Mouse (Mus musculus) erythroid progenitor cell, adult 5-6 weeks (primary cell): ENCODE results near the gene Thg1l. TPM values are rescaled to one million over a fixed set of nuclear protein-coding genes. Genes with fewer than 3 reads are reported as not detected.

Source experiments
- ATAC-seq: replicated peaks from 2 replicates; pipeline ENCODE4 v1.8.0; 2016; ENCODE audit warnings: moderate number of reproducible peaks, mild to moderate bottlenecking, moderate TSS enrichment, inconsistent platforms; ENCODE audit not compliant: poor library complexity, low FRiP score, severe bottlenecking
- total RNA-seq, 2 experiments: library from RNA; stranded (forward) in 1 of 2; stranded (reverse) in 1 of 2; fragments of 150-400 nt in 1 of 2; fragments of 186-747, 209-891 nt in 1 of 2; gene quantifications; 2 replicates each; pipeline versions ENCODE4 v1.2.3 to v1.2.4; 2015 to 2017; ENCODE audit warnings: low replicate concordance in 2 of 2

The Thg1l gene
- total RNA-seq, 2 experiments from 2014 or later, result 1.5 to 1.7 TPM

- ATAC-seq, result no peak
Measured at GRCm38 (mm10) chr11:45932771-45933170, 22.5 kb downstream of the Thg1l start.

DNA sequence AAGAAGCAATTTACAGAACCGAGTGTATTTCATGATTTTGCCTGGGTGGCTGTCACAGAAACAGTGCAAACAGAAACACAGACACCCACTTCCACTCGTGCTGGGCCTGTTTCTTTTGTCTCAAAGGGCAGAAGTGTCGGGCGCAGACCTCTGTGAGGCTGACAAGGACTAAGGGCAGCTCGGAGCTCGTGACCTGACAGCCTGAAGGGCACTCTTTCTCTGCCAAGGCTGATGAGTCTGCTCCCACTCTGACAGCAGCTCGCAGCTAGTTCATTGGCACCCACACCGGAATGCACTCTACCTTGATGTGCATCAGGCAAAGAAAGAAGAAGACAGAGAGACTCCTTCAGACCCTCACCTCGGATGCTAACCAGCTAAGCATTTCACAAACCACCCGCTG is 25.8 kb downstream of the Thg1l start:
- ATAC-seq, result no peak

- no peak for ATAC-seq
Measured at GRCm38 (mm10) chr11:45927456-45927855, 27.8 kb downstream of the Thg1l start.

GRCm38 (mm10) chr11:45926640-45927082 is 28.6 kb downstream of the Thg1l start:
- peak; percentile 94 for ATAC-seq

DNA sequence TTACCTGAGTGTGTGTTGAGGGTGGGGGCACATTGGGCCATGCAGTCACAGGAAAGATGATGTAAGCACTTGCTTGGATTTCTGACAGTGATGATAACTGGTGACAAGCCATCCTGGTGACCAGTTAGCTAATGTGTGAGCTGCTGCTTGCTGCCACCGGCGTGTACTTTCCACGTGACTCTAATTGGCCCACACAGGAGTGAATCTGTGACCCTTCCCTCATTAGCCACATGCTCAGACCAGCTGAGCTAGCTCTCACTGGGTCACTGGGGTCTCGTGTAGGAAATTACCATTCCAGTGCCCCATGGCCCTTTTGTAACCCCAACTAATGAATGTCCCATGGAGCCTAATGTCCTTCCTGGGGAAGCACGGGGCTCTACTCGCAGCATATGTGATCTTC is 29.9 kb downstream of the Thg1l start:
- no peak for ATAC-seq

DNA sequence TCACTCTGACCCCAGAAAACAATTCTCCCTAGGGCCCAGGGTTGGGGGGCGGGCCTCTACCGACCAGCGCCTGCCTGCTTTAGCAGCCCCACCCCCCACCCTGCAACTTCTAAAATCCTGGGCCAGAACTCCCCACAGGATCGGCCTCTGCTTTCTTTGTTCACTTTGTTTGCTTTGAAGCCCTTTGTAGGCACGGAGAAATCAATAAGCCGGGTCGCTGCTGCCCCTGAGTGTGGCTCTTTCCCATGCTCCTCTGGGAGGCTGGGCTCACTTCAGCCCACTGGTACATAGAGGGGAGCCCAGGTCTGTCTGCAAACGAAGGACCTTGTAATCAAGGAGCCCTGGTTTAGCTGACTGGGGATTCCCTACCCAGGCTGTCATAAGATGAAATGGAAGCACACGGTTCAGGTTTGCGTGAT is 33.8 kb downstream of the Thg1l start:
- no peak for ATAC-seq

DNA sequence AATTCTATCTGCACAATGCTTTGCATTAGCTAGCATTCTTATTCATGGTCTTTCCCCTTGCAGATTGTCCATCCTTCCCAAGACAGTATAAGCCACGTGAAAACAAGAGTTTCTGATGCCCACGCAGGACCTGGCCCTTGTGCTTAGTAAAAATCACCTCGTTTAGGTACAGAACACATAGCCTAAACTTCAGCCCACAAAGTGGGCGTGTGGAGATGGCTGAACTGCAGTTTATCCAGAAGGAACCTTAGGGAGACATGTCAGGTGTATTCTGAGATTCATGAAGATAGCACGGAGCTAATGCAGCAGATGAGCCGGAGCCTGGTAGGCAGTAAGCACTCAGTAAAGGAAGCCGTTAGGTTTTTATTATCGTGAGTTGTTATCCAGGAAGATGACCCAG is 34.3 kb downstream of the Thg1l start:
- no peak for ATAC-seq

DNA sequence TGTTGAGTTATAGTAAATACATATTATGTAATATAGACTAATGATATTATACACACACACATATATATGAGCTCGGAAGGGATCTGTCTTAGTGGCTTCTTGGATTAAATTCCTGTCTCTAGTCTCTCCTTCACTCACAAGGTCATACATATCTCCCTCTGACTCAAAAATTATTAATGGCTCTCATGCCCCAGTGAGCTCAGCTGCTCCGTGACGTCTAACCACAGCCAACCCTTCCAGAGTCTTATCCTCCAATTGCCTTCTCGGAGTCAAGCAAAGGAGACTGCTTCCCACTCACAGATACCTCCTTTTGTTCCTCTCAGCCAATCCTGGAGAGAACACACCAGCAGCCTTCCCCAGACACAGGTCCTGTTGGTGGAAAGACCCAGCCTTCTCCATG is 36.5 kb downstream of the Thg1l start:
- no peak for ATAC-seq

DNA sequence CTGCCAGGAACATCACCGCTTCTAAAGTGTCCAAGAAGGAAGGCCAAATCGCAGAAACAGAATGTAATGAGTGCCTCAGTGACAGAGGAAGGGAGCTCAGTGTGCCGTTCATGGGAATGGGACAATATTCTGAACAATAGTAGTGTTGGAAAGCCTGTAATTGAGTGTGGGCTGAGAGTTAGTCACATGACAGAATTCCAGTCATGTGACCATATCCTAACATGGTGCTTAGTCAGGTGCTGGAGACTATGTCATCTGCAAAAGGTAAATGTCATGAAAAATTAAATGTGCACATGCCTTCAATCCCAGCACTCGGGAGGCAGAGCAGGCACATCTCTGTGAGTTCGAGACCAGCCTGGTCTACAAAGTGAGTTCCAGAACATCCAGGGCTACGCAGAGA is 37.3 kb downstream of the Thg1l start:
- ATAC-seq, result no peak

GRCm38 (mm10) chr11:45916196-45916595 is 39.1 kb downstream of the Thg1l start:
- no peak for ATAC-seq

DNA sequence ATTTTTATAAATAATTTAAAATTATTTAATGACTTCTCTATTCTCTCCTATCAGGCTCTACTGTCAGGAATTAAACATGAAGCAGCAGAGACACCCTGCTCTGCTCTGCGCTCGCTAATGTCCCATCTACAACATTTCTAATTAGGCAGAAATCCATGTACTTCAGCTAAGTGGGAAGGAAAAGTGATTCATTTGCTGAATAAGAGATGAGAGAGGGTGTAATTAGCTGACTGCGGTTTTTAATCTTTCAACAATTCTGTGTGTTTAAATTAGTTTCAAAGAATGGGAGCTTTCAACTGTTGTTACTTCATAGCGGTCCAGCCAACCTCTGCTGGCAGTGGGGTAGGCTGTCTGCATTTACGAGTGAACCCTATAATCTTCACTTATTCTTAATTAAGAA is 44.6 kb downstream of the Thg1l start:
- ATAC-seq, result no peak

- ATAC-seq, result no peak
Measured at GRCm38 (mm10) chr11:45908894-45909293, 46.4 kb downstream of the Thg1l start.

DNA sequence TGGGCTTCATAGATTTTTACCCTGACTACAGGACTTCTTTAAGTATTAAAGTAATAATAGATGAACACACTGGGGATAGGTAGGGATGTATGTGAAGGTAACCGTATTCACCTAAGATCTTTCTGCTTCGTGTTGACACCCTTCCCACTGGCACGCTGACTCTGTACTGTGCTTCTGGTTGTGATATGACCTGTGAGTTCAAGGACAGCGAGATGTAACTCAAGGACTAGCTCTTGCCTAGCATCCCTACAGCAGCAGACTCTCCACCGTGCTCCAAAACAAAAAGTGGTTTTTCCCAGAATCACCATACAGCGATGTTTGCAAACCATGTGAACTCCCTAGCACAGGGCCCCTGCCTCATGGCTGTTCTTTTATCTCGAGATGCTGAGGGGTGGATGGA is 47.2 kb downstream of the Thg1l start:
- ATAC-seq, result no peak

DNA sequence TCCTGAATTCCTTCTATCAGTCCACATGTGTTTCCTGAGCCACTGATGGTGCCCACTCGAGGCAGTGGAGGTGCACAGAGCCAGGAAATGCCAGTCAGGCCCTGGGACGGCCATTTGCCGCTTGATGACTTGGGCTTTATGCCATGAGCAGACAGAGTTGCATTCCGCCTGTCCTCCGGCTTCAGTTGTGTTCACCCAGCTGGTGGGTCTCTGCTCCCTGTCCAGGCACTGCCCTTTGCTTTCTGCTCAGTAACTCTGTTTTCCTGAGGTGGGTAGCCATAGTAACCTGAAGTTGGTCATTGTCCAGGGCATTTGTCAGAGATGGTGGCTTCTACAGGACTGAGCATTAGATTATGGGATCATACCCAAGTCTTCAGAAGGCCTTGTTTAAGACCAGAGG is 48.0 kb downstream of the Thg1l start:
- ATAC-seq, result no peak

- ATAC-seq, result peak; percentile 52; the same call in 1 of the 2 replicates
Measured at GRCm38 (mm10) chr11:45906109-45906786, 49.0 kb downstream of the Thg1l start.

DNA sequence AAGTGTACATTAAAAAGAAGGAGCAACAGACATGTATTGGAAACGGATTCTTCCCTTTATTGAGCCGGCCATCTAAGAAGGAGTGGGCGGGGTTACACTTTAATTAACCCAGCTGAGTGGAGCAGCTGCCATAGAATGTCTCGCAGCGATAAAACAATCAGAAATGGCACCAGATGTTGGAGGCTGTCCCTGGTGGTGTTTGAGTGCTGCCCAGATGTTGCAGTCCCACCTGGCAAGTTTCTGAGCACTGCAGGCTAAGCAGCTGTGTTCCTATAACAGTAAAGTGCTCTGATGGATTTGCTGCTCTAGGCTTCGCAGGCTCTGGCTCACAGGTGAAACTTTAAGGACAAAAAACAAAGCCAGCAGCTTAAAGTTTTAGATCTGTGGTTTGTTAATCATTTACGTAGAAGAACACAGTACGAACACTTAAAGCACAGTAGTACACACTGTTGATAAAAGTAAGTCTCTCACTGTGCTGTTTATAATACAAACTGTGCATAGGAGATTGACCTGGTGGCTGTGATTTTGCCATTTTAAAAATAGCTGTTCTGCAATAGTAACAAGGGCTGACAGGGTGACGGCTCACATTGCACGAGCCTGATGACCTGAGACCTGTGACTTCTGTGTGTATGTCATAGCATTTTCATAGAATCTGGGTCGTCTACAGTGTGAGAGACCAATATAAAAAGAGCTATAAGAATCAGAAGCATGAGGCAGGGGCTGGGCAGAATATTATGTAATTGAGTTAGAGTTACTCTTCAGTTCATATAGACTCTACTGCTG is 54.9 kb downstream of the Thg1l start:
- no peak for ATAC-seq

GRCm38 (mm10) chr11:45897392-45897791 is 57.9 kb downstream of the Thg1l start:
- no peak for ATAC-seq
